Mouse (Mus musculus): ENCODE results near the gene Apaf1. TPM values are rescaled to one million over a fixed set of nuclear protein-coding genes. Genes with fewer than 3 reads are reported as not detected.

Apaf1 gene
- polyA plus RNA-seq, 1 experiment from 2014 or later, result 29.6 TPM

- Histone ChIP-seq H3K4me3 (replicated peaks; ENCODE audit: low read depth, low read length) (no peak overlapping the region), H3K9me3 (ENCODE audit: control insufficient read depth, low read length) (no peaks in the 10 kb centered on the region)
- WGBS, result 26% methylated on average over 9 of the region's 9 CpGs
These were observed 118.1 kb downstream of the Apaf1 start for GRCm38 (mm10) chr10:90964511-90964910.

GRCm38 (mm10) chr10:90960374-90960773 lies 122.2 kb downstream of the Apaf1 start:
- Histone ChIP-seq H3K4me2 (ENCODE audit: low read length) (no peak overlapping the region), H3K4me3 (replicated peaks; ENCODE audit: low read depth, low read length) (no peak overlapping the region), H3K9me3 (ENCODE audit: control insufficient read depth, low read length) (no peaks in the 10 kb centered on the region), H3K36me3 (ENCODE audit: control insufficient read depth, insufficient read depth, low read length) (no peaks in the 10 kb centered on the region), H3K4me1 (ENCODE audit: control insufficient read depth, insufficient read depth, low read length) (no peaks in the 10 kb centered on the region), H3K9ac (replicated peaks; ENCODE audit: low read length) (no peak overlapping the region), H3K27me3 (ENCODE audit: control insufficient read depth, insufficient read depth, low read length) (no peaks in the 10 kb centered on the region), H3K27ac (replicated peaks; ENCODE audit: low read depth, low read length) (no peak overlapping the region)
- ATAC-seq (ENCODE audit: low FRiP score, low TSS enrichment) (no peak), DNase-seq (no peak)
- WGBS, result 81% methylated on average over 7 of the region's 7 CpGs

More at GRCm38 (mm10) chr10:90964511-90964910, 118.1 kb downstream of the Apaf1 start:
- ATAC-seq (ENCODE audit: low FRiP score, low TSS enrichment) (no peak), DNase-seq (no peak)
- peaks cover 3% of the 10 kb centered on the region; the same call in 1 of the 2 replicates for H3K4me1 ChIP-seq (ENCODE audit: control insufficient read depth, insufficient read depth, low read length)
- H3K4me2 ChIP-seq (ENCODE audit: low read length), result no peak overlapping the region
- H3K27me3 ChIP-seq (ENCODE audit: control insufficient read depth, insufficient read depth, low read length), result peaks cover 12% of the 10 kb centered on the region; the same call in 1 of the 2 replicates
- H3K36me3 ChIP-seq (ENCODE audit: control insufficient read depth, insufficient read depth, low read length), result no peaks in the 10 kb centered on the region
- no peak overlapping the region for H3K9ac ChIP-seq (replicated peaks; ENCODE audit: low read length)
- no peak overlapping the region for H3K27ac ChIP-seq (replicated peaks; ENCODE audit: low read depth, low read length)

DNA sequence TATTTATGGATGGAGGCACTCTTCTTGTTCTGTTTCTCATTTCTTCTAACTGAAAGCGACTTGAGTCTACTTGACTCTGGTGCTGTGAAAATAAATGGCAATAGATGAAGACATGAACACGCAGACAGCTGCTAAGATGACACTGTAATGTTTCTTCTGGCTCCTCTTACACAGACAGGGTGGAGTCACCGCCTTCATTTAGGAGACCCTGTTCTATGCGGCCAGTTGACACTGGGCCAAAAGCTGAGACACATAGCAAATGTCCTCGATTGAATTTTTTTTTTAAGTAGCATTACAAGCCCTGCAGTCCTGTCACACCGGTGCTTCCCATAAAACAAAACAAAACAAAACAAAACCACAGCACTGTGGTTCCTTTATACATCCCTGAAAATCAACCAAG lies 128.7 kb downstream of the Apaf1 start:
- no peak for DNase-seq
- ATAC-seq (ENCODE audit: low FRiP score, low TSS enrichment), result no peak
- Histone ChIP-seq H3K27me3 (ENCODE audit: control insufficient read depth, insufficient read depth, low read length) (no peaks in the 10 kb centered on the region), H3K36me3 (ENCODE audit: control insufficient read depth, insufficient read depth, low read length) (peaks cover 10% of the 10 kb centered on the region), H3K4me1 (ENCODE audit: control insufficient read depth, insufficient read depth, low read length) (no peaks in the 10 kb centered on the region), H3K9me3 (ENCODE audit: control insufficient read depth, low read length) (no peaks in the 10 kb centered on the region), H3K4me2 (ENCODE audit: low read length) (no peak overlapping the region), H3K27ac (replicated peaks; ENCODE audit: low read depth, low read length) (no peak overlapping the region), H3K9ac (replicated peaks; ENCODE audit: low read length) (no peak overlapping the region), H3K4me3 (replicated peaks; ENCODE audit: low read depth, low read length) (no peak overlapping the region)
- WGBS, result 91% methylated on average over 6 of the region's 6 CpGs

DNA sequence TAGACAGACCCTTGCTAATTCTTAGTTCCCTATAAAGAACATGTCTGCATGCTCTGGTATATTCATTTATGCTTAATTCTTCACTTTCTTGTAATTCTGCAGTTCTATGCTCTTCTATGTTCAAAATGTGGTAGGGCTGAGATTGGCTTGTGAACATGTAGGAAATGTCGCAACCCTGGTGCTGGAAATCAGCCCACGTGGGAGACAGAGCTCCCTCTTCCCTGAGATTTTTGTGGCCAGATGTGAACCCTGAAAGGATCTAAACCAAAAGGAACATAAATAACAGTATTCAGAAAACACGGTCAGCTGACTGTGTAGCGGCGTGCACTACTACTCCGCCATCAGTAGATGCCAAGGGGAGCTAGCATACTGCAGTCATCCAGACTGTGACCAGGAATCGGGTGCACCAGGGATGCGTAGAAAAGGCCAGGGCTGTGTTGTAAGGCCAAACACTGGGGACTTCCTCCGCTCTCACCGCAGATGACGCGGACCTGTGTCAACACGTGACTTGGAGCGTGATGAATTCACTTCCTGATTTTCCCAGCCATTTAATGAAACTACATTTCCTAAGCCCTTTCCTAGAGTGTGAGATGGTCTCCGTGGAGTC lies 129.4 kb downstream of the Apaf1 start:
- H3K27ac ChIP-seq (replicated peaks; ENCODE audit: low read depth, low read length), result no peak overlapping the region
- no peak overlapping the region for H3K9ac ChIP-seq (replicated peaks; ENCODE audit: low read length)
- peaks cover 12% of the 10 kb centered on the region for H3K36me3 ChIP-seq (ENCODE audit: control insufficient read depth, insufficient read depth, low read length)
- H3K4me1 ChIP-seq (ENCODE audit: control insufficient read depth, insufficient read depth, low read length), result no peaks in the 10 kb centered on the region
- WGBS, result 93% methylated on average over 15 of the region's 15 CpGs
- DNase-seq (no peak), ATAC-seq (ENCODE audit: low FRiP score, low TSS enrichment) (no peak)
- H3K4me2 ChIP-seq (ENCODE audit: low read length), result no peak overlapping the region
- H3K4me3 ChIP-seq (replicated peaks; ENCODE audit: low read depth, low read length), result no peak overlapping the region
- no peaks in the 10 kb centered on the region for H3K27me3 ChIP-seq (ENCODE audit: control insufficient read depth, insufficient read depth, low read length)
- no peaks in the 10 kb centered on the region for H3K9me3 ChIP-seq (ENCODE audit: control insufficient read depth, low read length)

DNA sequence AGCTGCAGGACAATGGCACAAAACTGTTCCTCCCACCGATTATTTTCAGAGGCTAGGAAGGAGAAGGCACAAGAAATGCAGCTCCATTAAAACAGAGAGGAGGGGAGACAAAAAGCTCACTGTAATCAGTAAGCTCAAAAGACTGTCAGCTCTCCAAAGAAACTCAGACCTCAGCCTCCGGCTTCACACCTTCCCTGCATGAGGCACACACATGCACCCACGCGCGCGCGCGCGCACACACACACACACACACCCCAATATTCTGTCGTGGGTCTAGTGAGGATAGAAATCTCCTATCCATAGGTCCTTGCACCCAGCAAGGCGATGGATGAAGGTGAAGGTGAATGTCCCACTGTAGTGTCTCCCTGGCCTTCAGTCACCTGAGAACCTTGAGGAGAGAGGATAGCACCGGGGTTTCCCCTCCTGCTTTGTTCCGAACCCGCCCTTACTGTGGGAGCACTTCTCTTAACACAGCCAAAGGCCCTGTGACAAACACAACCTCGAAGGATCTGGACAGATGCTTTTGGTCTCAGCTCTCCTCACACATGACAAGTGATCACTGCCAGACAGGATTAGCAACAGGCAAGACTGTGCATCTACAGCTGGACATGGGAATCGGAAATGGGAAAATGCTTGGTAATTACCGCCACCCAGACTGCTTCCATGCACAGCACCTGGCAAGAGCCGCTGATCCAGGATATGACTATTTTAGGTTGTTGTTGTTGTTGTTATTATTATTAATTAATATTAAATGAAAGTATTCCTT lies 134.8 kb downstream of the Apaf1 start:
- H3K36me3 ChIP-seq (ENCODE audit: control insufficient read depth, insufficient read depth, low read length), result peaks cover 19% of the 10 kb centered on the region
- H3K4me1 ChIP-seq (ENCODE audit: control insufficient read depth, insufficient read depth, low read length), result no peaks in the 10 kb centered on the region
- no peak overlapping the region for H3K4me3 ChIP-seq (replicated peaks; ENCODE audit: low read depth, low read length)
- H3K4me2 ChIP-seq (ENCODE audit: low read length), result no peak overlapping the region
- DNase-seq, result no peak
- H3K9ac ChIP-seq (replicated peaks; ENCODE audit: low read length), result no peak overlapping the region
- H3K9me3 ChIP-seq (ENCODE audit: control insufficient read depth, low read length), result no peaks in the 10 kb centered on the region
- H3K27me3 ChIP-seq (ENCODE audit: control insufficient read depth, insufficient read depth, low read length), result no peaks in the 10 kb centered on the region
- ATAC-seq (ENCODE audit: low FRiP score, low TSS enrichment), result no peak
- no peak overlapping the region; the same call in 1 of the 2 replicates for H3K27ac ChIP-seq (replicated peaks; ENCODE audit: low read depth, low read length)
- WGBS, result 93% methylated on average over 18 of the region's 18 CpGs

DNA sequence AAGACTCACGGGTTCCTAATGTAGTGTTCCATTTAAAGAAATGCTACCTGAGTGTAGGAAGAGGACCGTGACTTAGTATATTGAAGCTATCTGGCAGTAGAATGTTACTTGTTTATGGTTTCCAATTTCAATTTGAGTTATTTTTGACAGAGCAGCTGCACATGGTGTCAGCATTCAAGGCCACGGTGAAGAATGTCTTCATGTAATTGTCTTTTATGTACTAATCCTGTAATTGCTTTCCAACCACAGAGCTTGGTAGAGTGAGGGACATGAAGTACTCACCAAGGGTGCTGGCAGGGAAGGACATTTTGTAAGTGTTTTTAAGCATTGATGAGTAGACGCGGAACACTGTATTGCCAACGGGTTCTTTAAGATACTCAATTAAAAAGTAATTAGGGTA lies 135.5 kb downstream of the Apaf1 start:
- Histone ChIP-seq H3K27me3 (ENCODE audit: control insufficient read depth, insufficient read depth, low read length) (no peaks in the 10 kb centered on the region), H3K4me1 (ENCODE audit: control insufficient read depth, insufficient read depth, low read length) (no peaks in the 10 kb centered on the region), H3K9ac (replicated peaks; ENCODE audit: low read length) (no peak overlapping the region), H3K9me3 (ENCODE audit: control insufficient read depth, low read length) (no peaks in the 10 kb centered on the region), H3K36me3 (ENCODE audit: control insufficient read depth, insufficient read depth, low read length) (peaks cover 27% of the 10 kb centered on the region), H3K4me2 (ENCODE audit: low read length) (no peak overlapping the region), H3K27ac (replicated peaks; ENCODE audit: low read depth, low read length) (no peak overlapping the region), H3K4me3 (replicated peaks; ENCODE audit: low read depth, low read length) (no peak overlapping the region)
- ATAC-seq (ENCODE audit: low FRiP score, low TSS enrichment) (no peak), DNase-seq (no peak)
- WGBS, result 93% methylated on average over 6 of the region's 6 CpGs

- H3K4me2 ChIP-seq (ENCODE audit: low read length), result no peak overlapping the region
- WGBS, result 90% methylated on average over 14 of the region's 14 CpGs
- H3K4me1 ChIP-seq (ENCODE audit: control insufficient read depth, insufficient read depth, low read length), result no peaks in the 10 kb centered on the region
- H3K9me3 ChIP-seq (ENCODE audit: control insufficient read depth, low read length), result no peaks in the 10 kb centered on the region
- no peak for ATAC-seq (ENCODE audit: low FRiP score, low TSS enrichment)
- no peak overlapping the region for H3K4me3 ChIP-seq (replicated peaks; ENCODE audit: low read depth, low read length)
- H3K27ac ChIP-seq (replicated peaks; ENCODE audit: low read depth, low read length), result no peak overlapping the region
- H3K9ac ChIP-seq (replicated peaks; ENCODE audit: low read length), result no peak overlapping the region
- no peak for DNase-seq
- H3K36me3 ChIP-seq (ENCODE audit: control insufficient read depth, insufficient read depth, low read length), result peaks cover 20% of the 10 kb centered on the region
- H3K27me3 ChIP-seq (ENCODE audit: control insufficient read depth, insufficient read depth, low read length), result no peaks in the 10 kb centered on the region
These were observed 140.4 kb downstream of the Apaf1 start for GRCm38 (mm10) chr10:90942001-90942700.

DNA sequence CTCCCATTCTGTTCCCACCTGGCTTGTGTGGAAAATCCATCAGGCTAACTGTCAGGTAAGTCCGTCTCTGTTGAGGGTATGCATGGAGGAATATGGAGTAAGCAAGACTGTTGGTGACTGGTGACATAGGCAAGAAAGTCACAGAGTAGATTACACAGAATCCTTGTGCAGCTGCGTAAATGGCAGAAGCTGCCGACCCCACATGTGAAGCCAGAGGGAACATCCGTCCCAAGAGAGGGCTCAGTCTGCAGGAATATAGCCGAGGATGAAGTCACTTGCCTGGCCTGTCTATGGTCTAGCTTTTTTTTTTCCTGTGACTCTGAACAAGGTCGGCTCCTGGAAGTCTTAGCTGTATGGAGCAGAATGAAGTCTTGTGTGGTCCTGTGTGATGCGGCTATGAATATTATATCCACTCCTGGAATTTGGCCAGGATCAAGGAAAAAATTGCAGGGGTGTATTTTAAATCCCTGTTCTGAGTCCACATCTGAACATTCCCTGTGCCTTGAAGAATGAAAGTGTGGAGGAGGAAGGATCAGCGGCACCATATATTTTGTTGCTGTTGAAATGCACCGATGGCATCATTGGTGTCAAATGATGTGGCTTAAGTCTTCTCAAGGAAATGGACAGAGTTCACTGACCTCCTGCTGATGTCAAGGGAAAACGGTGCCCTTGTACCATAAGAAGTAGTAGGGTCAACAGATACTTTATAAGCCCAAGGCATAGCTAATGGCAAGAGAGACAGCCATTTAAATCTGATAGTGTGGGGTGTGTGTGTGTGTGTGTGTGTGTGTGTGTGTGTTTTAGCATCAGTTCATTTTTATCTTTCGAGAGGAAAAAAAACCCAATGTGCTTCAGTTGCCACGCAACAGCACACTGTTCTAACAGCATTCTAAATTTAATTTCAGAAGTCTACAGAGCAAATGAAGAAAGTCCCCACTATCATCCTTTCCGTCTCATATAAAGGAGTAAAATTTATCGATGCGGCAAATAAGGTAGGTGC lies 141.7 kb downstream of the Apaf1 start:
- Histone ChIP-seq H3K4me2 (ENCODE audit: low read length) (no peak overlapping the region), H3K36me3 (ENCODE audit: control insufficient read depth, insufficient read depth, low read length) (peaks cover 15% of the 10 kb centered on the region), H3K9ac (replicated peaks; ENCODE audit: low read length) (no peak overlapping the region), H3K27me3 (ENCODE audit: control insufficient read depth, insufficient read depth, low read length) (no peaks in the 10 kb centered on the region), H3K9me3 (ENCODE audit: control insufficient read depth, low read length) (no peaks in the 10 kb centered on the region), H3K27ac (replicated peaks; ENCODE audit: low read depth, low read length) (no peak overlapping the region), H3K4me1 (ENCODE audit: control insufficient read depth, insufficient read depth, low read length) (no peaks in the 10 kb centered on the region), H3K4me3 (replicated peaks; ENCODE audit: low read depth, low read length) (no peak overlapping the region)
- DNase-seq (no peak), ATAC-seq (ENCODE audit: low FRiP score, low TSS enrichment) (no peak)
- WGBS, result 84% methylated on average over 15 of the region's 15 CpGs
